Mouse (Mus musculus) liver, embryonic 14.5 days (tissue): ENCODE results near the gene Anxa4. TPM values are rescaled to one million over a fixed set of nuclear protein-coding genes. Genes with fewer than 3 reads are reported as not detected.

ENCODE experiments used
- ATAC-seq: fragments of 200-750 bp; cut with Nextera tagmentation; 2 replicates; pipeline ENCODE4 v1.8.0; 2017; ENCODE audit warnings: moderate number of reproducible peaks, mild to moderate bottlenecking, moderate library complexity; ENCODE audit not compliant: insufficient read depth
- DNase-seq, 3 experiments: peaks; one replicate each; pipeline ENCODE4 v3.0.0-alpha.2; 2012 to 2013; ENCODE audit warnings: low read depth in 3 of 3, low spot score in 3 of 3
- H3K27ac ChIP-seq: fragments of 300-500 bp; sonication (generic); 2 replicates; pipeline ENCODE4 v1.5.1; 2014; ENCODE audit warnings: moderate library complexity, mild to moderate bottlenecking, control low read depth, inconsistent platforms
- H3K27me3 ChIP-seq: fragments of 300-500 bp; sonication (generic); 2 replicates; pipeline ENCODE4 v1.6.1; 2014; ENCODE audit warnings: mild to moderate bottlenecking, low read length, moderate library complexity; ENCODE audit not compliant: control insufficient read depth, insufficient read depth
- H3K36me3 ChIP-seq: fragments of 300-500 bp; sonication (generic); replicated peaks from 2 replicates; pipeline ENCODE4 v1.6.1; 2014; ENCODE audit warnings: low read depth; ENCODE audit not compliant: control insufficient read depth, insufficient read depth
- H3K4me1 ChIP-seq, 2 experiments: fragments of 200-500 bp in 1 of 2; fragments of 300-500 bp in 1 of 2; sonication (generic) in 1 of 2; replicated peaks; 2 replicates each; pipeline ENCODE4 v1.6.1; 2012 to 2014; ENCODE audit warnings: antibody characterized with exemption in 1 of 2, inconsistent platforms in 1 of 2, low read length in 1 of 2; ENCODE audit not compliant: control insufficient read depth in 2 of 2, insufficient read depth in 2 of 2
- H3K4me2 ChIP-seq: fragments of 300-500 bp; sonication (generic); 2 replicates; pipeline ENCODE4 v1.6.1; 2014; ENCODE audit warnings: low read depth, mild to moderate bottlenecking, control low read depth, moderate library complexity
- H3K4me3 ChIP-seq, 2 experiments: fragments of 200-500 bp in 1 of 2; fragments of 300-500 bp in 1 of 2; sonication (generic) in 1 of 2; 2 replicates each; pipeline ENCODE4 v1.5.1; 2012 to 2014; ENCODE audit warnings: low read depth in 2 of 2, low read length in 2 of 2, mild to moderate bottlenecking in 2 of 2, control low read depth in 1 of 2, inconsistent platforms in 1 of 2, moderate library complexity in 1 of 2; ENCODE audit not compliant: insufficient read depth in 1 of 2
- H3K9ac ChIP-seq: fragments of 300-500 bp; sonication (generic); replicated peaks from 2 replicates; pipeline ENCODE4 v1.6.1; 2014; ENCODE audit warnings: mild to moderate bottlenecking, control low read depth, moderate library complexity
- H3K9me3 ChIP-seq: fragments of 300-500 bp; sonication (generic); 2 replicates; pipeline ENCODE4 v1.6.1; 2016; ENCODE audit warnings: low read length, mixed read lengths; ENCODE audit not compliant: control insufficient read depth
- CTCF ChIP-seq: IDR thresholded peaks from 2 replicates; pipeline ENCODE4 v1.5.1; 2016; ENCODE audit warnings: antibody characterized with exemption, low read depth, control low read depth
- EP300 ChIP-seq: IDR thresholded peaks from 2 replicates; pipeline ENCODE4 v1.6.1; 2016; ENCODE audit warnings: antibody characterized with exemption, low read depth
- WGBS: fragments of 180-500 bp; shearing (Covaris S2); extraction: QIAGEN DNeasy Blood & Tissue Kit; methylation state at CpG from one replicate; pipeline ENCODE4 v1.1.7; 2014; ENCODE audit not compliant: insufficient replicate concordance; 5-methylcytosine and 5-hydroxymethylcytosine counted together
- polyA plus RNA-seq, 2 experiments: library from polyadenylated mRNA; depleted of rRNA in 1 of 2; stranded (reverse) in 1 of 2; unstranded in 1 of 2; fragments of >200 nt; fragmentation: Nextera tagmentation in 1 of 2; extraction: Ambion mirVana in 1 of 2; gene quantifications; 2 replicates each; pipeline versions ENCODE4 v1.2.1 to v1.2.3; 2012 to 2014

Gene Anxa4
- polyA plus RNA-seq, 2 experiments, result 16.4 to 29.4 TPM

- DNase-seq, result no peak
- Histone ChIP-seq H3K4me3 (no peak overlapping the region), H3K9ac (no peak overlapping the region), H3K4me2 (no peak overlapping the region; the same call in 1 of the 2 replicates), H3K27me3 (no peaks in the 10 kb centered on the region; the same call in none of the 2 replicates), H3K27ac (no peak overlapping the region), H3K36me3 (no peaks in the 10 kb centered on the region), H3K4me1 (peaks cover 0 to 6% of the 10 kb centered on the region in 2 experiments; a peak in 1 of 4 replicates), H3K9me3 (no peaks in the 10 kb centered on the region)
- 18% methylated on average over 9 of the region's 9 CpGs for WGBS
- no peak for TF ChIP-seq CTCF
- TF ChIP-seq EP300, result no peak
- no peak for ATAC-seq
Measured at GRCm38 (mm10) chr6:86823051-86823431, 29.7 kb upstream of the Anxa4 start.

GRCm38 (mm10) chr6:86822285-86823050 lies 29.1 kb upstream of the Anxa4 start:
- no peak overlapping the region for H3K4me3 ChIP-seq
- no peaks in the 10 kb centered on the region; the same call in none of the 2 replicates for H3K27me3 ChIP-seq
- H3K4me2 ChIP-seq, result peak overlapping the region; percentile 36
- H3K36me3 ChIP-seq, result no peaks in the 10 kb centered on the region
- H3K4me1 ChIP-seq, result peaks cover 0 to 6% of the 10 kb centered on the region in 2 experiments; a peak in 1 of 4 replicates
- no peak overlapping the region for H3K27ac ChIP-seq
- TF ChIP-seq EP300 (no peak), CTCF (no peak)
- no peak overlapping the region for H3K9ac ChIP-seq
- no peak for DNase-seq
- WGBS, result 7% methylated on average over 19 of the region's 19 CpGs
- no peak for ATAC-seq
- no peaks in the 10 kb centered on the region for H3K9me3 ChIP-seq

- WGBS, result 47% methylated on average over 7 of the region's 7 CpGs
- peaks cover 0 to 6% of the 10 kb centered on the region in 2 experiments; a peak in 1 of 4 replicates for H3K4me1 ChIP-seq
- no peak overlapping the region for H3K4me2 ChIP-seq
- no peak overlapping the region for H3K9ac ChIP-seq
- DNase-seq (no peak), ATAC-seq (no peak)
- peak; percentile 79 for TF ChIP-seq CTCF
- no peak for TF ChIP-seq EP300
- H3K27ac ChIP-seq, result no peak overlapping the region
- no peaks in the 10 kb centered on the region; the same call in none of the 2 replicates for H3K27me3 ChIP-seq
- no peaks in the 10 kb centered on the region for H3K36me3 ChIP-seq
- H3K9me3 ChIP-seq, result no peaks in the 10 kb centered on the region
- H3K4me3 ChIP-seq, result no peak overlapping the region
Measured at GRCm38 (mm10) chr6:86820690-86821089, 27.3 kb upstream of the Anxa4 start.

GRCm38 (mm10) chr6:86819926-86820325 lies 26.5 kb upstream of the Anxa4 start:
- Histone ChIP-seq H3K9me3 (no peaks in the 10 kb centered on the region), H3K4me3 (no peak overlapping the region), H3K9ac (no peak overlapping the region), H3K27me3 (no peaks in the 10 kb centered on the region; the same call in none of the 2 replicates), H3K36me3 (no peaks in the 10 kb centered on the region), H3K27ac (no peak overlapping the region), H3K4me2 (no peak overlapping the region), H3K4me1 (peaks cover 0 to 6% of the 10 kb centered on the region in 2 experiments; a peak in 1 of 4 replicates)
- TF ChIP-seq CTCF (no peak), EP300 (no peak)
- no peak for ATAC-seq
- no peak for DNase-seq
- 59% methylated on average over 5 of the region's 5 CpGs for WGBS

GRCm38 (mm10) chr6:86818914-86819313 lies 25.5 kb upstream of the Anxa4 start:
- Histone ChIP-seq H3K9me3 (no peaks in the 10 kb centered on the region), H3K4me2 (no peak overlapping the region), H3K4me3 (no peak overlapping the region), H3K36me3 (no peaks in the 10 kb centered on the region), H3K27ac (no peak overlapping the region), H3K27me3 (no peaks in the 10 kb centered on the region; the same call in none of the 2 replicates), H3K4me1 (peaks cover 0 to 3% of the 10 kb centered on the region in 2 experiments; a peak in 1 of 4 replicates), H3K9ac (no peak overlapping the region)
- 54% methylated on average over 4 of the region's 4 CpGs for WGBS
- ATAC-seq, result no peak
- TF ChIP-seq EP300 (no peak), CTCF (no peak)
- no peak for DNase-seq
